Mouse (Mus musculus) inflammation-experienced regulatory T-cells, adult 16 weeks (primary cell): ENCODE data around the gene C1qtnf7. TPM values are rescaled to one million over a fixed set of nuclear protein-coding genes. Genes with fewer than 3 reads are reported as not detected.

Experiments
- polyA plus RNA-seq: library from polyadenylated mRNA; unstranded; fragments of 100-300 nt; shearing (Covaris generic); gene quantifications from one replicate; pipeline ENCODE4 v1.2.1, GENCODE M21; 2017

The C1qtnf7 gene
- not detected for polyA plus RNA-seq

DNA sequence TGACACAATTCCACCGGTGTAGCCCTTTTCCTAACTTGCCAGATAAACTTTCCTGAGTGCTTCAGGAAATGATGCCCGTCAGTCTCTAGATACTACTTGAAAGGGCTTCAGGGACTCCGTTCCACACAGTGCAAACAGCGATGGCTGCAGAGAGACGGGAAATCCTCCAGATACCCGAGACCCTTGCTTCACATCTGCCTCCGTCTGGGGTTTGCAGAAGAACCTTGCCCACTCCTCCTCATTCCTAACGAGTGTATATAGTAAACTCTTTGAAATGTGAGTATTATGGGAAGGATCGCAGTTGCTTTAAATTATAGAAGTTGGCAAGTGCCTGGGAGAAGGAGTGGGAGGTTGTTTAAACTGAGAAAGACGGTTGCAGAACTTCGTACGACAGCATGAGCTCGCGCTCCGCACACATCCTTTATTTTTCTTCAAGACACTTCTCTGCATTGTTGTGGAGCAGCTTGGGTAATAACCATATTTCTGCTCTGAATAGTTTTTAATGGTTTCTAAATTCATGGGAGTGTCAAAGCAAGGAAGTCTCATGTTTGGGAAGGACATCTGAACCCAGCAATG lies at the start of gene C1qtnf7:
TSS of gene C1qtnf7 (plus strand) at position 138 of the 576 bp plus-strand sequence.

GRCm38 (mm10) chr5:43661997-43662961 lies 146.9 kb downstream of the C1qtnf7 start, which contains the start of gene Cc2d2a:
Cc2d2a (plus strand) TSS chr5:43662346.

Other genes starting within 250 kb of the C1qtnf7 start
- gene Cc2d2a, start 146.8 kb downstream of the C1qtnf7 start, polyA plus RNA-seq = 2.8 TPM